Mouse (Mus musculus): ENCODE measurements around the gene Itpkc. TPM values are rescaled to one million over a fixed set of nuclear protein-coding genes. Genes with fewer than 3 reads are reported as not detected.
A peak's percentile ranks its signal among the peaks of the same experiment; 100 is the strongest.

The Itpkc gene
- polyA plus RNA-seq, 1 experiment = 12.4 TPM

DNA sequence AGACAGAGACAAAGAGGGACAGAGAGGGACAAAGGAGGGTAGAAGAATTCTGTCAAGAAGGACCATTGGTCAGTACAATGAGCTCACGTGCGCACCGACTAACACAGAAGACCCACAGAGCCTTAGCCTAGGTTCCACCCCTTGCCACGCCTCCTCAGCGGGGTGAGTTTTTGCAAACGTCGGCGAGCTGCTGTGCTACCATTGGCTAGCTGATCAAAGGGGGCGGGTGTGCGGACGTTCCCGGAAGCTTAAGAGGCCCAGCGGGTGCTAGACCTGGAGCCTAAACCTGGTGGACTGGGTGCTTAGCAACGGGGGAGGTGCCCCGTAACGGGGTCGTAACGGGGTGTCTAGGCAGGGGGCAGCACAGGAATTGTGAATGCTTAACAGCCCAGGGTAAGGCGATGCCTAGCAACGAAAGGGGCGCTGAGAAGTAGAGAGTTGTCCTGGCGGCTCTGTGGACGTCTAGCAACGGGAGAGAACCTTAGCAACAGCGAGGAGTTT is 4.4 kb upstream of the Itpkc start, which contains the start of gene Coq8b:
Coq8b (plus strand) TSS at position 243 of the 501 bp plus-strand sequence.
- Histone ChIP-seq H3K36me3 (ENCODE audit: control insufficient read depth, insufficient read depth, low read length) (no peaks in the 10 kb centered on the region), H3K27ac (ENCODE audit: control insufficient read depth, insufficient read depth, low read length) (no peak within 1 kb of the TSS), H3K4me3 (ENCODE audit: control insufficient read depth, insufficient read depth, low read length) (peak within 1 kb of the TSS; percentile 54), H3K27me3 (ENCODE audit: control insufficient read depth, insufficient read depth, low read length) (no peaks in the 10 kb centered on the region), H3K4me1 (replicated peaks; ENCODE audit: control insufficient read depth, insufficient read depth, low read length) (peaks cover 15% of the 10 kb centered on the region)
- WGBS = under 1% methylated on average over 25 of the region's 25 CpGs
- TF ChIP-seq POLR2A (IDR thresholded peaks at IDR 0.05; ENCODE audit: control insufficient read depth, extremely low read depth, insufficient read depth, low read length, poor library complexity) (peak; percentile 29; the same call in 1 of the 2 replicates), CTCF (IDR thresholded peaks at IDR 0.05; ENCODE audit: borderline replicate concordance, control insufficient read depth, extremely low read depth, insufficient read depth, low read length, poor library complexity) (peak; percentile 43; the same call in 1 of the 2 replicates)
- DNase-seq = peak; percentile 95

DNA sequence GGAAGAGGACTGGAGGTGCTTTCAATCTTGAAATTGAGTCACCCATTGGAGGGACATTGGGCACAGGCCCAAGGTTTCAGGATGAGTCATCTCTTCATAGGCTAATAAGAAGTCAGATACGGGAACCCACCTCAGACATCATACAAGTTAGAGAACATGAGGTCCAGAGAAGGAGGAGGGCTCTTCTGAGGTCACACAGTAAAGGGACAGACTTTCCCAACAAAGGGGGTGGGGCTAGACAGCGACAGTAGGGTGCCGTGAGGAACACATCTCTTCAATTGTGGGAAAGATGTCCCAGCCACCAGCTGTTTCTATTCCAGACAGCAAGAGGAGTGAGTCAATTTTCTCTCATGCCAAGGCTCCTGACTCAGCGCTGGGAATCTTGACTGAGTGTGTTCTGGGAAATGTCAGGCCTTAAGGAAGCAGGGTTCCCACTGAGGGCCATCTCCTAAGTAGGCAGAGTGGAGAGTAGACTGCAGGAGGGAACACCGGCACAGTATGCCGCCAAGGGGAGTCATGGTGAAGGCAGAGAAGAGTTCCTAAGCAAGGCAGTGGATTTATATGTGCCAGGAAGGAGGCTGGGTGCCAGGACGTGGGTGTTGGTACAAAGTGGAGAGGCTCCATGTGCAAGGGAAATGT is 3.4 kb upstream of the Itpkc start:
- Histone ChIP-seq H3K4me1 (replicated peaks; ENCODE audit: control insufficient read depth, insufficient read depth, low read length) (peaks cover 25% of the 10 kb centered on the region), H3K36me3 (ENCODE audit: control insufficient read depth, insufficient read depth, low read length) (no peaks in the 10 kb centered on the region), H3K27ac (ENCODE audit: control insufficient read depth, insufficient read depth, low read length) (no peak overlapping the region), H3K27me3 (ENCODE audit: control insufficient read depth, insufficient read depth, low read length) (no peaks in the 10 kb centered on the region), H3K4me3 (ENCODE audit: control insufficient read depth, insufficient read depth, low read length) (no peak overlapping the region)
- WGBS = 84% methylated on average over 7 of the region's 7 CpGs
- TF ChIP-seq POLR2A (IDR thresholded peaks at IDR 0.05; ENCODE audit: control insufficient read depth, extremely low read depth, insufficient read depth, low read length, poor library complexity) (no peak), CTCF (IDR thresholded peaks at IDR 0.05; ENCODE audit: borderline replicate concordance, control insufficient read depth, extremely low read depth, insufficient read depth, low read length, poor library complexity) (no peak)
- no peak for DNase-seq

DNA sequence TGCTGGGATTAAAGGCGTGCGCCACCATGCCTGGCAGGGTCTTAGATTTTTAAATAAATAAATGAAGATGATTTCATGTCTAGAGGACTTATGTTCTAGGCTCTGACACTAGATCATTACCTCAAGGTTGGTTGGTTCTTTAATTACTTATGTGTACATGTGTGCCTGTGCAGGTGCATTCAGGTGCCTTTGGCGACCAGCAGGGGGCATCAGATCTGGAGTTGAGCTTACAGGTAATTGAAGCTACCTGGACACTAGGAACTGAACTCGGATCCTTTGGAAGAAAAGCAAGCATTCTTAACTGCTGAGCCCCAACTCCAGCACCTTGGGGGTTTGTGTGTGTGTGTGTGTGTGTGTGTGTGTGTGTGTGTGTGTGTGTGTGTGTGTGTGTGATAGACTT is 2.3 kb upstream of the Itpkc start:
- 80% methylated on average over 4 of the region's 4 CpGs for WGBS
- TF ChIP-seq CTCF (IDR thresholded peaks at IDR 0.05; ENCODE audit: borderline replicate concordance, control insufficient read depth, extremely low read depth, insufficient read depth, low read length, poor library complexity) (no peak), POLR2A (IDR thresholded peaks at IDR 0.05; ENCODE audit: control insufficient read depth, extremely low read depth, insufficient read depth, low read length, poor library complexity) (no peak)
- Histone ChIP-seq H3K4me3 (ENCODE audit: control insufficient read depth, insufficient read depth, low read length) (no peak overlapping the region), H3K27me3 (ENCODE audit: control insufficient read depth, insufficient read depth, low read length) (no peaks in the 10 kb centered on the region), H3K27ac (ENCODE audit: control insufficient read depth, insufficient read depth, low read length) (no peak overlapping the region), H3K36me3 (ENCODE audit: control insufficient read depth, insufficient read depth, low read length) (no peaks in the 10 kb centered on the region), H3K4me1 (replicated peaks; ENCODE audit: control insufficient read depth, insufficient read depth, low read length) (peaks cover 33% of the 10 kb centered on the region)
- no peak for DNase-seq

DNA sequence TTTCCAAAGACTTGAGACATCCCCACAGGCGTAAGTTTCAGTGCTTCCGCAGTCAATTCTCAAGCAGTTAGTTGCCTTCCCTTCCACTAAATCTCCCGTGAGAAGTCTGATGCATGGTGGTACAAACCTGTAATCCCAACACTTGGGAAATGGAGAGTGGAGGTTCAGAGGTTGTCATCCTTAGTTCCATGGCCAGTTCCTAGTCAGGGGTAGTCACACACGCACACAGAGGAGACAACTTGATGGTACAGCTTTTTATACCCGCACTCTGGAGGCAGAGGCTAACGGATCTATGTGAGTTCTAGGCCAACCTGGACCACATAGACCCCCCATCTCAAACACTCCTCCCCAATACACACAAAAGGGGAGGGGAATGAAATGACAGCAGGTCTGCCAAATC is 404 bp upstream of the Itpkc start:
- H3K4me1 ChIP-seq (replicated peaks; ENCODE audit: control insufficient read depth, insufficient read depth, low read length) = peaks cover 42% of the 10 kb centered on the region
- 20% methylated on average over 6 of the region's 6 CpGs for WGBS
- peak overlapping the region; percentile 44 for H3K27ac ChIP-seq (ENCODE audit: control insufficient read depth, insufficient read depth, low read length)
- H3K36me3 ChIP-seq (ENCODE audit: control insufficient read depth, insufficient read depth, low read length) = no peaks in the 10 kb centered on the region
- no peaks in the 10 kb centered on the region for H3K27me3 ChIP-seq (ENCODE audit: control insufficient read depth, insufficient read depth, low read length)
- H3K4me3 ChIP-seq (ENCODE audit: control insufficient read depth, insufficient read depth, low read length) = peak overlapping the region; percentile 65
- DNase-seq = no peak
- no peak for TF ChIP-seq POLR2A (IDR thresholded peaks at IDR 0.05; ENCODE audit: control insufficient read depth, extremely low read depth, insufficient read depth, low read length, poor library complexity)

DNA sequence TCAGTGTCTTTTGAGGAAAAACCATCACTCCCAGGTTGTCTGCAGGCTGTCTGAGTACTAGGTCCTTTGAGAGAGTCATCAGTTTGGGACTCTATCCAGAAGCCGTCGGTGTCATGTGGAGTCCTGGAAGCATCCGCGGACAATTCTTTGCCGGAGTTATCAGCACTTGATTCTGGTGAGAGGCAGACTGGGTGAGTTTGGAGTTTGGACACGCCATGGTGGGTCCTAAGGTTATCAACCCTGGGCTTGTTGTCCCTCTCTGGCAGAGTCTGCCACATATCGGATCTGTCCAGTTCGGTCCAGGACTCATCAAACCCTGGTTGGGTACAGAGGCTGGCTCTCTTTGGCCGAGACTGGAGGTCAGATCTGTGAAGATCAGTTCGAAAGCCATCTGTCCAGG is 785 bp downstream of the Itpkc start:
- TF ChIP-seq CTCF (IDR thresholded peaks at IDR 0.05; ENCODE audit: borderline replicate concordance, control insufficient read depth, extremely low read depth, insufficient read depth, low read length, poor library complexity) = no peak
- TF ChIP-seq POLR2A (IDR thresholded peaks at IDR 0.05; ENCODE audit: control insufficient read depth, extremely low read depth, insufficient read depth, low read length, poor library complexity) = no peak
- no peaks in the 10 kb centered on the region for H3K36me3 ChIP-seq (ENCODE audit: control insufficient read depth, insufficient read depth, low read length)

DNA sequence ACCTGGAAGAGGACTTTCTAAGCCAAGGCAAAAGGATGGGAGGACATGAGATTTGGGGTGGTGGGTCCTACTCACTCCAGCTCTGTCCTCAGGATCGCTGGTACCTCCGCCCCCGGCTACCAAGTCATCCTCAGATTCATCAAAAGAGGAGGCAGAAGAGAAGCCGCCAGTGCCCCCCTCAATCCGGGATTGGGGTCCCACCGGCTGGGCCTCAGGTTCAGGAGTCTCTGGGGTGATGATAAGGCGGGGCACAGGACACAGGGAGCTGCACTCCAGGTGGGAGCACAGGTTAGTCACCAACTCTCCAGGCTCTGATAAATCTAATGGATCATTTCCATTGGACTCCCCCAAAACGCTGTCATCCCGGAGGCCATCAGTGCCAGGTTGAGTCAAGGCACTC is 1.2 kb downstream of the Itpkc start:
- Histone ChIP-seq H3K4me3 (ENCODE audit: control insufficient read depth, insufficient read depth, low read length) (peak overlapping the region; percentile 65), H3K27ac (ENCODE audit: control insufficient read depth, insufficient read depth, low read length) (no peak overlapping the region), H3K27me3 (ENCODE audit: control insufficient read depth, insufficient read depth, low read length) (no peaks in the 10 kb centered on the region), H3K36me3 (ENCODE audit: control insufficient read depth, insufficient read depth, low read length) (no peaks in the 10 kb centered on the region), H3K4me1 (replicated peaks; ENCODE audit: control insufficient read depth, insufficient read depth, low read length) (peaks cover 32% of the 10 kb centered on the region)
- TF ChIP-seq POLR2A (IDR thresholded peaks at IDR 0.05; ENCODE audit: control insufficient read depth, extremely low read depth, insufficient read depth, low read length, poor library complexity) = no peak
- no peak for TF ChIP-seq CTCF (IDR thresholded peaks at IDR 0.05; ENCODE audit: borderline replicate concordance, control insufficient read depth, extremely low read depth, insufficient read depth, low read length, poor library complexity)
- WGBS = 76% methylated on average over 9 of the region's 9 CpGs
- DNase-seq = no peak

More for the DNA sequence above, 785 bp downstream of the Itpkc start:
- Histone ChIP-seq H3K4me1 (replicated peaks; ENCODE audit: control insufficient read depth, insufficient read depth, low read length) (peaks cover 36% of the 10 kb centered on the region), H3K27ac (ENCODE audit: control insufficient read depth, insufficient read depth, low read length) (no peak overlapping the region), H3K27me3 (ENCODE audit: control insufficient read depth, insufficient read depth, low read length) (no peaks in the 10 kb centered on the region), H3K4me3 (ENCODE audit: control insufficient read depth, insufficient read depth, low read length) (peak overlapping the region; percentile 65)
- peak; percentile 7 for DNase-seq
- WGBS = 19% methylated on average over 10 of the region's 10 CpGs

Data from thymus, adult 2 months (tissue).